Mouse (Mus musculus) cortical plate, adult 2 months (tissue): ENCODE data around the gene Dnajc16. TPM values are rescaled to one million over a fixed set of nuclear protein-coding genes. Genes with fewer than 3 reads are reported as not detected.

Experiments used
- H3K27ac ChIP-seq: fragments of 200-500 bp; 2 replicates; pipeline ENCODE4 v1.5.1; 2012; ENCODE audit warnings: low read length, control low read depth, inconsistent platforms; ENCODE audit not compliant: insufficient read depth
- H3K4me1 ChIP-seq: fragments of 200-500 bp; 2 replicates; pipeline ENCODE4 v1.6.1; 2011; ENCODE audit warnings: low read length; ENCODE audit not compliant: control insufficient read depth, insufficient read depth
- H3K4me3 ChIP-seq: fragments of 200-500 bp; 2 replicates; pipeline ENCODE4 v1.5.1; 2011; ENCODE audit warnings: mild to moderate bottlenecking, low read length, control low read depth; ENCODE audit not compliant: insufficient read depth
- CTCF ChIP-seq: fragments of 200-500 bp; IDR thresholded peaks from 2 replicates; pipeline ENCODE4 v1.5.1; 2011; ENCODE audit warnings: mild to moderate bottlenecking, control low read depth, low read length; ENCODE audit not compliant: insufficient read depth; ENCODE audit errors: extremely low read depth
- POLR2A ChIP-seq: fragments of 200-500 bp; IDR thresholded peaks from 2 replicates; pipeline ENCODE4 v1.6.1; 2011; ENCODE audit warnings: mild to moderate bottlenecking, low read length, control low read depth; ENCODE audit not compliant: insufficient read depth; ENCODE audit errors: extremely low read depth
- polyA plus RNA-seq: library from polyadenylated mRNA; depleted of rRNA; stranded (reverse); fragments of >200 nt; gene quantifications from 2 replicates; pipeline ENCODE4 v1.2.3, GENCODE M21; 2012; rRNA removed

Gene Dnajc16
- polyA plus RNA-seq = 30.1 and 31.8 TPM in 2 replicates

- peaks cover 2% of the 10 kb centered on the region for H3K4me1 ChIP-seq
- H3K4me3 ChIP-seq = peak within 1 kb of the TSS; percentile 7
- peak; percentile 71 for TF ChIP-seq POLR2A
- TF ChIP-seq CTCF = no peak
- no peak within 1 kb of the TSS for H3K27ac ChIP-seq
Observed at GRCm38 (mm10) chr4:141790524-141790990, at the start of gene Dnajc16. Dnajc16 (minus strand) TSS chr4:141790931.

DNA sequence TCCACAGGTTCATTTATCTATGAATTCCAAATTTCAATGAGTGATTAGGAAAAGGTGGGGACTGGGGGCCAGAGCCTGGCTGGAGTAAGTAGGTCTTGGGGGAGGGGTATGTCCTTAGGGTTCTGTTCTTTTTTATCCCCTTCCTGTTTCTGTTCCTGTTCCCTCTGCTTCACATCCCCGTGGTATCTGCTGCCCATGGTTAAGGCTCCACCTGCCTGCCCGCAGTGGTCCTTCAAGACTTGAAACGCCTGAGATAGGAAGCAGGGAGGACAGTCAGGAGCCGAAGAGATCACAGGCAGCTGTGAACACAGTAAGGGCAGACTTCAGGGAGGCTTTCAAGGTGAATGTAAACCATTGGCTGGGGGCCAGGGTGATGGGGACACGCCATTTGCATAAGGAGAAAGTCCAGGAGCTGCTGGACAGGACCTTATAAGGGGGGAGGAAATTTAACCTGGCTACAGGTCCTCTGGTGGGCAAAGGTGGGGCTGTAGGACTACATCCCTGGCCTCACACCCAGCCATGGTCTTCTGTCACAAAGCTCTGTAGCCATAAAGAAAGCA lies 43.9 kb upstream of the Dnajc16 start:
- TF ChIP-seq POLR2A = no peak
- no peak for TF ChIP-seq CTCF
- H3K4me3 ChIP-seq = no peak overlapping the region
- H3K27ac ChIP-seq = no peak overlapping the region
- H3K4me1 ChIP-seq = peaks cover 2% of the 10 kb centered on the region; the same call in 1 of the 2 replicates

- no peak overlapping the region for H3K27ac ChIP-seq
- TF ChIP-seq POLR2A (no peak), CTCF (no peak)
- H3K4me1 ChIP-seq = peaks cover 2% of the 10 kb centered on the region; the same call in 1 of the 2 replicates
- H3K4me3 ChIP-seq = no peak overlapping the region
Observed at GRCm38 (mm10) chr4:141833911-141834310, 43.2 kb upstream of the Dnajc16 start.

DNA sequence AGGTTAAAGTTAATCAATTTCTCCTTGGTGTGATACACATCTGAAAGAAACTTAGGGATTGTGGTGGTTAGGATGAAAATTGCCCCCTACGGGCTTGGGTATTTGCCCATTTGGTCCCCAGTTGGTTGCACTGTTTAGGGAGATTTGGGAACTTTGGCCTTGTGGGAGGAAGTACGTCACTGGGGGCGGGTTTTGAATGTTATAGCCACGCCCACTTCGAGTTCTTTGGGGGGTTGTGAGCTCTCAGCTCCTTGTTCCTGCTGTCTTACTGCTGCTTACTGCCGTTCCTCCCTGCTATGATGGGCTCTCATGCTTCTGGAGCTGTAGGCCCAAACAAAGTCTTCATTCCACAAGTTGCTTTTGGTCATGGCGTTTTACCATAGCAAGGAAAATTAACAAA lies 40.6 kb upstream of the Dnajc16 start:
- Histone ChIP-seq H3K27ac (no peak overlapping the region), H3K4me3 (no peak overlapping the region), H3K4me1 (peaks cover 2% of the 10 kb centered on the region; the same call in 1 of the 2 replicates)
- TF ChIP-seq POLR2A (no peak), CTCF (no peak)

- TF ChIP-seq POLR2A (no peak), CTCF (no peak)
- H3K4me3 ChIP-seq = no peak overlapping the region
- H3K27ac ChIP-seq = no peak overlapping the region
- H3K4me1 ChIP-seq = peaks cover 2% of the 10 kb centered on the region; the same call in 1 of the 2 replicates
Observed at GRCm38 (mm10) chr4:141830381-141830780, 39.6 kb upstream of the Dnajc16 start.

DNA sequence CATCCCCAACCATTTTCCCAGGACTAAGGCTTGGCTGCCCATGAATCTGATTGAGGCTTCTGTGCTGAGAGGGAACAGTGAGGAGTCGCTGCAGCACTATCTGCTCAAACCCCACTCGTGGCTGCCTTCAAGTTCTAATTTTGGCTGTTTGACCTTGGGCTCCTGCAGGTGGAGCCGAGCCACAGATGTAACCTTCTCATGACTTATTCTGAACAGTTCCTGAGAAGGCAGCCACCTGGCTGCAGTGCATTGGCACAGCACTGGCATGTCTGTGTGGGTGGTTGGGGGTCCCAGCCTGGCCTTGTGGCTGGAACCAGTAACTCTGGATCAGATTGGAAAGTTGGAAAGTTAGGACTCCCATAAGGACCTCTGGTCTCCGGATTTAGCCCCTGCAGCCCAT lies 37.4 kb upstream of the Dnajc16 start:
- Histone ChIP-seq H3K27ac (no peak overlapping the region), H3K4me1 (no peaks in the 10 kb centered on the region), H3K4me3 (no peak overlapping the region)
- TF ChIP-seq POLR2A = no peak
- TF ChIP-seq CTCF = no peak

DNA sequence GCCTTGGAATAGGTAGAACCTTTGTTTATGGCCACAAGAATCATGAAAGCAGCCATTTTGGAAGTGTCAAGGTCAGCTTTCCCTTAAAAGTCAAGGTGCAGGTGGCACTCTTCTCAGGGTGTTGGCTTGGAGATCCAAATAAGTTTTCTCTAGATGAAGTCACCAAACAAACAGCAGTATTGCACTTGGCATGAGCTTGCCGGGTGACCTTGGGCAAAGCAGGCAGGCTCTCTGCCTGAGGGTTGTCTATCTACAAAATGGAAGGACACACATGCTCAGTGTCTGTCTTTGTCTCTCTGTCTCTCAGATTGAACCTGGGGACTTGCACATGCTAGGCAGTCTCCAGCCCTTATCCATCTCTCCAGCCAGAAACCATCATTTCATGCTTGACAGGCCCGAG lies 36.7 kb upstream of the Dnajc16 start:
- TF ChIP-seq CTCF (no peak), POLR2A (no peak)
- Histone ChIP-seq H3K4me3 (no peak overlapping the region), H3K4me1 (no peaks in the 10 kb centered on the region), H3K27ac (no peak overlapping the region)

DNA sequence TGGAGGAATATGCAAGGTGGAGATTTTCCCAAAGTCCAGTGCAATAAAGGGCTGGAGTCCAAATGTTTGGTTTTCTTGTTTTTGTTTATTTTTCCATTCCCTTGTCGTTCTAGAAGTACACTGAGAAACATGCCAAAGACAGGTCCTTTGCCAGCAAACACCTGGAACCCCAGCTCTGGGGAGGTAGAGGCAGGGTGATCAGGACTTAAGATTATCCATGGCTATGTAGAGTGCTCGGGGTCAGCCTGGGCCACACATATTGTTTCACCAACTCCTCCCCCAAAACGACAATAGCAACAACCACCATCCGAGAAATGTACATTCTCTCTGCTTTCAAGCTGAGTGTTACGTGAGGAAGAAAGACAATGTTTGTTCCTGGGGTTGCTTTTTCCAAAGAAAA lies 35.3 kb upstream of the Dnajc16 start, which contains the start of gene Cela2a:
Cela2a (minus strand) TSS at position 101 of the 400 bp plus-strand sequence.
- Histone ChIP-seq H3K4me3 (no peak within 1 kb of the TSS), H3K27ac (no peak within 1 kb of the TSS), H3K4me1 (no peaks in the 10 kb centered on the region)
- TF ChIP-seq POLR2A = no peak
- TF ChIP-seq CTCF = no peak

DNA sequence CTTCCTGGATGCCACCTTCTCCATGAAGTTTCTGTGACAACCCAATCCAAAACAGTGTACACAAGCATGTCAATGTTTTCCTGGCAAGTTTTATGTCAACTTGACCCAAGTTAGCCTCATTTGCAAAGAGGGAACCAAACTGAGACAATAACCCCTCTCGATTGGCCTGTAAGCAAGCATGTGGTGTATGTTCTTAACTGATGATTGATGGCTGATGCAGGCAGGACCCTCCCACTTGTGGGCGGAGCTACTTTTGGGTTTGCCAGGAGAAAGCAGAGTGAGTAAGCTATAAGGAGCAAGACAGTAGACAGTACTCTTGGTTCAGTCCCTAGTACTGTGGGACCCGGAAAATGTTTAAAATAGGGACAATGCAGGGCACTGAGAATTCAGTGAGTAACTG lies 32.2 kb upstream of the Dnajc16 start:
- no peak overlapping the region for H3K4me3 ChIP-seq
- TF ChIP-seq CTCF (no peak), POLR2A (no peak)
- H3K27ac ChIP-seq = no peak overlapping the region
- H3K4me1 ChIP-seq = no peaks in the 10 kb centered on the region

DNA sequence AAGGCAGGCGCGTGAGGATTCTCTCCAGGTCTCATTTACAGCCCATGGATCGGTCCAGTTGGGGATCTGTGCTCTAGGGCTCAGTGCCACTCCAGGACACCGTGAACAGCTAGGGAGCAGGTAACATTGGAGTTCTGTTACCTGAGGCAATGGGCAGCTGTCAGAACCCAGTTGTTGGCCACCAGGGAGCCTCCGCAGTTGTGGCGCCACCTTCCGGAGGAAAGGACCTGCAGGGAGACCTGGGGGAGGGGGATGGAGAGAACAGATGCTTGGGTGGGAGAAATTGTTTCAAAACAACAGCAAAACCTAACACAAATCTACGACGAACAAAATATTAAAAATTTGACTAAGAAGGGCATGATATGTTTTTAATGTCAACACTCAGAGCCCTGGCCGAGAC lies 31.4 kb upstream of the Dnajc16 start:
- H3K4me1 ChIP-seq = no peaks in the 10 kb centered on the region
- H3K27ac ChIP-seq = no peak overlapping the region
- no peak for TF ChIP-seq CTCF
- no peak for TF ChIP-seq POLR2A
- no peak overlapping the region for H3K4me3 ChIP-seq
